Mouse (Mus musculus): ENCODE results near the gene Nme7. TPM values are rescaled to one million over a fixed set of nuclear protein-coding genes. Genes with fewer than 3 reads are reported as not detected.

The Nme7 gene
- polyA plus RNA-seq, 1 experiment = 10.7 TPM

DNA sequence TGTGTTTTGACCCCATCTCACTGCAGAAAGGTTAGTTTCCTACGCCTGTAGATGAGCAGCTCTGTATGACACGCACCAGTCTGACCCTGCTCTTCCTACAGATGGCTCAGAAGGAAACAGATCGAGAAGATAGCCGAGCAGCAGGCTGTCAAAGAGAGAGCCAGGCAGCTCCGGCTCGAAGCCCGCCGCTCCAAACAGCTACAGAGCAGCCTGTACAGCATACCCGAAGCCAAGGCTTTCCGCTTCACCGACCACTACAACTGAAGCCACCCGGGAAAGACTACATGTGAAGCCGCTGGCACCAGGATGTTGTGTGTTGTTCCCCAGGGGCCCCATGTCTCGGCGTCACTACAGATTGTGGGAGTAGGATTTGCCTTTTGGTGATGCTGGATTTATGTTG is 16.5 kb upstream of the Nme7 start:
- no peak overlapping the region for H3ac ChIP-seq (ENCODE audit: control insufficient read depth, insufficient read length)
- no peaks in the 10 kb centered on the region for H3K27me3 ChIP-seq (ENCODE audit: control insufficient read depth, insufficient read depth, insufficient read length)
- H3K4me2 ChIP-seq (ENCODE audit: low read depth) = no peak overlapping the region
- peaks cover 18% of the 10 kb centered on the region for H3K36me3 ChIP-seq (ENCODE audit: control insufficient read depth, insufficient read depth)
- no peaks in the 10 kb centered on the region for H3K79me2 ChIP-seq (ENCODE audit: control insufficient read depth, insufficient read depth)
- TF ChIP-seq MYOG (IDR thresholded peaks at IDR 0.05; ENCODE audit: control insufficient read depth in 1 of 3, insufficient read depth in 1 of 3, insufficient read length in 2 of 3, low read depth in 2 of 3) = no peak
- no peak for TF ChIP-seq POLR2AphosphoS2 (IDR thresholded peaks at IDR 0.05; ENCODE audit: insufficient read length, low read depth)
- no peak for TF ChIP-seq E2F4 (IDR thresholded peaks at IDR 0.05; ENCODE audit: insufficient read depth)
- TF ChIP-seq SRF (IDR thresholded peaks at IDR 0.05; ENCODE audit: control insufficient read depth, insufficient read length, low read depth) = no peak
- TF ChIP-seq MYOD1 (IDR thresholded peaks at IDR 0.05; ENCODE audit: control insufficient read depth in 1 of 3, insufficient read length in 2 of 3, low read depth in 2 of 3) = no peak
- TF ChIP-seq POLR2A (IDR thresholded peaks at IDR 0.05; ENCODE audit: insufficient read length, low read depth) = no peak
- TF ChIP-seq REST (IDR thresholded peaks at IDR 0.05; ENCODE audit: insufficient read depth, insufficient read length) = no peak
- no peak for TF ChIP-seq TCF12 (IDR thresholded peaks at IDR 0.05; ENCODE audit: insufficient read depth, poor library complexity, severe bottlenecking)
- TF ChIP-seq MAX (IDR thresholded peaks at IDR 0.05; ENCODE audit: low read depth) = no peak
- TF ChIP-seq CEBPB (IDR thresholded peaks at IDR 0.05; ENCODE audit: insufficient read depth, poor library complexity, severe bottlenecking) = no peak
- no peak for TF ChIP-seq TCF3 (IDR thresholded peaks at IDR 0.05; ENCODE audit: insufficient read length, low read depth)
- TF ChIP-seq USF1 (IDR thresholded peaks at IDR 0.05; ENCODE audit: low read depth) = no peak
- H3K4me3 ChIP-seq = no peak overlapping the region

DNA sequence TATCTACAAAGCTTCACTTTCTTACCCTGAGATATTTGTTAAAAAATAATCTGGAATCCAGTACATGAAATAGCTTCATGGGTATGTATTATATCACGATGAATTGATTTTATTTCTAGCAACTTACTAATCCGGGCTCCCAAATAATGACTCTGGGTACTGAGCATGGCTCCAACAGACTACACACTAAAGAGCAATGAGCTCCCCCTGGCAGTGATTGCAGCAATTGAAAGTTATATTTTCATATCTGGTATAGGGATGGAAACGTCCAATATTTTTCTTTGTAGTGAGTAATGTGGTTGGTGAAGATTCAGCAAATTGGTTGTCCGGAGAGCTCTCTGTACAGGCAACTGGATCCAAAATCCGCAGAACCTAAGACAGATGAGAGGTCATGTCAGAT is 11.9 kb upstream of the Nme7 start:
- no peaks in the 10 kb centered on the region for H3K27me3 ChIP-seq (ENCODE audit: control insufficient read depth, insufficient read depth, insufficient read length)
- H3K4me3 ChIP-seq = no peak overlapping the region
- H3ac ChIP-seq (ENCODE audit: control insufficient read depth, insufficient read length) = no peak overlapping the region
- peaks cover 35% of the 10 kb centered on the region for H3K36me3 ChIP-seq (ENCODE audit: control insufficient read depth, insufficient read depth)
- no peak overlapping the region for H3K4me2 ChIP-seq (ENCODE audit: low read depth)
- no peaks in the 10 kb centered on the region for H3K79me2 ChIP-seq (ENCODE audit: control insufficient read depth, insufficient read depth)
- TF ChIP-seq POLR2A (IDR thresholded peaks at IDR 0.05; ENCODE audit: insufficient read length, low read depth) = no peak
- no peak for TF ChIP-seq POLR2AphosphoS2 (IDR thresholded peaks at IDR 0.05; ENCODE audit: insufficient read length, low read depth)
- no peak for TF ChIP-seq MYOD1 (IDR thresholded peaks at IDR 0.05; ENCODE audit: control insufficient read depth in 1 of 3, insufficient read length in 2 of 3, low read depth in 2 of 3)
- TF ChIP-seq SRF (IDR thresholded peaks at IDR 0.05; ENCODE audit: control insufficient read depth, insufficient read length, low read depth) = no peak
- no peak for TF ChIP-seq TCF12 (IDR thresholded peaks at IDR 0.05; ENCODE audit: insufficient read depth, poor library complexity, severe bottlenecking)
- TF ChIP-seq MAX (IDR thresholded peaks at IDR 0.05; ENCODE audit: low read depth) = no peak
- no peak for TF ChIP-seq E2F4 (IDR thresholded peaks at IDR 0.05; ENCODE audit: insufficient read depth)
- no peak for TF ChIP-seq CEBPB (IDR thresholded peaks at IDR 0.05; ENCODE audit: insufficient read depth, poor library complexity, severe bottlenecking)
- TF ChIP-seq USF1 (IDR thresholded peaks at IDR 0.05; ENCODE audit: low read depth) = no peak
- TF ChIP-seq MYOG (IDR thresholded peaks at IDR 0.05; ENCODE audit: control insufficient read depth in 1 of 3, insufficient read depth in 1 of 3, insufficient read length in 2 of 3, low read depth in 2 of 3) = no peak
- no peak for TF ChIP-seq TCF3 (IDR thresholded peaks at IDR 0.05; ENCODE audit: insufficient read length, low read depth)
- TF ChIP-seq REST (IDR thresholded peaks at IDR 0.05; ENCODE audit: insufficient read depth, insufficient read length) = no peak

DNA sequence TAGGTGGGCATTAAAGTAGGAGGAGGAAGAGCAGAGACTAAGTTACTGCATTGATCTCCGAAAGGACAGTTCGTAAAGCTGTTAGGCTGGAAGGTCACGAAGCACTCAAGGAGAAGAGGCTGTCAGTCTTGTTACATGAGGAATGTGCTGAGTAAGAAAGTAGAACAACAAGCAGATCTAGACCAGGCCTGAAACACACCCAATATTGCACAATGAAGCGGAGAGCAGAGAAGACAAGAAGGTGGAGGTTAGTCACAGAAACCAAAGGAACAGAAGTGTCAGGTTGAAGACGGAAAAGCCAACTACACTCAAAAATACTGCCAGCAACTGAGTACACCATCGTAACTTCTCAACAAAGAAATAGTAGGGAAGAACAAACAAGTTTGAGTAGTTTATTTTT is 9.8 kb upstream of the Nme7 start:
- Histone ChIP-seq H3K4me3 (no peak overlapping the region), H3ac (ENCODE audit: control insufficient read depth, insufficient read length) (no peak overlapping the region), H3K4me2 (ENCODE audit: low read depth) (no peak overlapping the region), H3K79me2 (ENCODE audit: control insufficient read depth, insufficient read depth) (no peaks in the 10 kb centered on the region), H3K27me3 (ENCODE audit: control insufficient read depth, insufficient read depth, insufficient read length) (no peaks in the 10 kb centered on the region), H3K36me3 (ENCODE audit: control insufficient read depth, insufficient read depth) (peaks cover 55% of the 10 kb centered on the region)
- TF ChIP-seq POLR2A (IDR thresholded peaks at IDR 0.05; ENCODE audit: insufficient read length, low read depth) (no peak), REST (IDR thresholded peaks at IDR 0.05; ENCODE audit: insufficient read depth, insufficient read length) (no peak), SRF (IDR thresholded peaks at IDR 0.05; ENCODE audit: control insufficient read depth, insufficient read length, low read depth) (no peak), MYOG (IDR thresholded peaks at IDR 0.05; ENCODE audit: control insufficient read depth in 1 of 3, insufficient read depth in 1 of 3, insufficient read length in 2 of 3, low read depth in 2 of 3) (no peak), TCF3 (IDR thresholded peaks at IDR 0.05; ENCODE audit: insufficient read length, low read depth) (no peak), MAX (IDR thresholded peaks at IDR 0.05; ENCODE audit: low read depth) (no peak), CEBPB (IDR thresholded peaks at IDR 0.05; ENCODE audit: insufficient read depth, poor library complexity, severe bottlenecking) (no peak), MYOD1 (IDR thresholded peaks at IDR 0.05; ENCODE audit: control insufficient read depth in 1 of 3, insufficient read length in 2 of 3, low read depth in 2 of 3) (no peak), E2F4 (IDR thresholded peaks at IDR 0.05; ENCODE audit: insufficient read depth) (no peak), TCF12 (IDR thresholded peaks at IDR 0.05; ENCODE audit: insufficient read depth, poor library complexity, severe bottlenecking) (no peak), POLR2AphosphoS2 (IDR thresholded peaks at IDR 0.05; ENCODE audit: insufficient read length, low read depth) (no peak), USF1 (IDR thresholded peaks at IDR 0.05; ENCODE audit: low read depth) (no peak)

DNA sequence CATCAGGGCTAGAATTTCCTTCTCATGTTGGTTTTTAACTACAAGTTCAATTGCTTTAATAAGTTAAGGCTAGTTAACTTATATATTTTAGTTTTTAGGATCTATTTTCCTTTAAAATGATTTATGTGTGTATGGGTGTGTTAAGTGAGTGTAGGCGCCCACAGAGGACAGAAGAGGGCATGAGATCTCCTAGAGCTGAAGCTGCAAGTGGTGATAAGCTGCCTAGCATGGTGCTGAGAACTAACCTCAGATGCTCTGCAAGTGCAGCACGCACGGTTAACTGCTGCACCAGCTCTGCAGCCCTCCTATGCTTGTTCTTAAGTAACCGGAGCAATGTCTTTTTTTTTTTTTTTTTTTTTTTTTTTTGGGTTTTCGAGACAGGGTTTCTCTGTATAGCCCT is 7.4 kb upstream of the Nme7 start:
- TF ChIP-seq SRF (IDR thresholded peaks at IDR 0.05; ENCODE audit: control insufficient read depth, insufficient read length, low read depth) = no peak
- TF ChIP-seq CEBPB (IDR thresholded peaks at IDR 0.05; ENCODE audit: insufficient read depth, poor library complexity, severe bottlenecking) = no peak
- TF ChIP-seq POLR2A (IDR thresholded peaks at IDR 0.05; ENCODE audit: insufficient read length, low read depth) = no peak
- TF ChIP-seq MYOG (IDR thresholded peaks at IDR 0.05; ENCODE audit: control insufficient read depth in 1 of 3, insufficient read depth in 1 of 3, insufficient read length in 2 of 3, low read depth in 2 of 3) = no peak
- TF ChIP-seq REST (IDR thresholded peaks at IDR 0.05; ENCODE audit: insufficient read depth, insufficient read length) = no peak
- no peak for TF ChIP-seq TCF3 (IDR thresholded peaks at IDR 0.05; ENCODE audit: insufficient read length, low read depth)
- no peak for TF ChIP-seq TCF12 (IDR thresholded peaks at IDR 0.05; ENCODE audit: insufficient read depth, poor library complexity, severe bottlenecking)
- no peak for TF ChIP-seq MAX (IDR thresholded peaks at IDR 0.05; ENCODE audit: low read depth)
- no peak for TF ChIP-seq USF1 (IDR thresholded peaks at IDR 0.05; ENCODE audit: low read depth)
- no peak for TF ChIP-seq E2F4 (IDR thresholded peaks at IDR 0.05; ENCODE audit: insufficient read depth)
- TF ChIP-seq MYOD1 (IDR thresholded peaks at IDR 0.05; ENCODE audit: control insufficient read depth in 1 of 3, insufficient read length in 2 of 3, low read depth in 2 of 3) = no peak
- Histone ChIP-seq H3K36me3 (ENCODE audit: control insufficient read depth, insufficient read depth) (peaks cover 48% of the 10 kb centered on the region), H3K4me3 (no peak overlapping the region), H3K79me2 (ENCODE audit: control insufficient read depth, insufficient read depth) (no peaks in the 10 kb centered on the region), H3ac (ENCODE audit: control insufficient read depth, insufficient read length) (no peak overlapping the region), H3K4me2 (ENCODE audit: low read depth) (no peak overlapping the region), H3K27me3 (ENCODE audit: control insufficient read depth, insufficient read depth, insufficient read length) (no peaks in the 10 kb centered on the region)

All from myocyte (in vitro differentiated cells).